Mouse (Mus musculus) kidney, adult 2 months (tissue): ENCODE measurements around the gene Mgat1.

Source experiments
- CTCF ChIP-seq: fragments of 200-500 bp; conservative IDR thresholded peaks from 2 replicates; pipeline ENCODE4 v1.5.1; 2011; ENCODE audit warnings: low read depth, mild to moderate bottlenecking, control low read depth, low read length, moderate library complexity, mixed read lengths; ENCODE audit not compliant: insufficient read depth, insufficient read length
- POLR2A ChIP-seq: fragments of 200-500 bp; IDR thresholded peaks from one replicate; pipeline ENCODE4 v1.6.1; 2011; ENCODE audit warnings: low read depth, low read length, control low read depth

DNA sequence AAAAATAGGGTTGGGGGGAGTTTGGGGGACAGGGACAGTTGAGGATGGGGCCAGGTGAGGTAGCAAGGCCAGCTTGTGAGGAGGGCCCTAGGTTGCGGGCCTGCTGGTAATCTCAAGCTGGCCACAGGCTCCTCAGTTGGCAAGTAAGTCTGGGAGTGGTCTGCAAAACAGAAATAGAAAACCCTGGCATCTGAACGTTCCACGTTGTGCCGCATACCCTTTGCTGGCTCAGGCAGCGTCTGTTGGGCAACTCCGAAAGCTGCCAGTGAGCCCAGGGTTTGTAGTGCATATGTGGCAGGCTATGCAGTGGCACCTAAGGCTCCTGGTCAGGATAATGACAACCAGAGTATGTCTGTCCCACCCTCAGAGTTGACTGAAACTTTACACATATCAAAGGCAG lies 19.2 kb downstream of the Mgat1 start:
- no peak for TF ChIP-seq CTCF
- TF ChIP-seq POLR2A, result no peak
